Mouse (Mus musculus) kidney, postnatal 25 days (tissue): ENCODE data around the gene Gm4969.
A peak's percentile ranks its signal among the peaks of the same experiment; 100 is the strongest.
"Not testable (repeated sequence)": the region's sequence is repeated elsewhere in the genome, so short reads cannot be mapped to it uniquely, and the experiment has no call there.

ENCODE experiments used
- DNase-seq, 2 experiments: peaks; one replicate each; pipeline ENCODE4 v3.0.0; 2021; ENCODE audit warnings: mixed read lengths in 2 of 2

Gene Gm4969

GRCm38 (mm10) chr7:19093537-19094385 lies 24.4 kb downstream of the Gm4969 start:
- peak; percentile 98 to 99 for DNase-seq

DNA sequence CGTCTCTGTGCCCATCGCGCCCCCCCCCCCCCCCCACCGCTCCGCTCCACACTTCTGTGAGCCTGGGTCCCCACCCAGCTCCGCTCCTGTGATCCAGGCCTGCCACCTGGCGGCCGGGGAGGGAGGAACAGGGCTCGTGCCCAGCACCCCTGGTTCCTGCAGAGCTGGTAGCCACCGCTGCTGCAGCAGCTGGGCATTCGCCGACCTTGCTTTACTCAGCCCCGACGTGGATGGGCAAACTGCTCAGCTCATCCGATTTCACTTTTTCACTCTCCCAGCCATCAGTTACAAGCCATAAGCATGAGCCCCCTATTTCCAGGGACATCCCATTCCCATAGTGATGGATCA lies 25.0 kb downstream of the Gm4969 start:
- peak; percentile 90 to 93 for DNase-seq

- DNase-seq, result peak; percentile 67 to 87
Measured at GRCm38 (mm10) chr7:19092381-19093173, 25.6 kb downstream of the Gm4969 start.

- peak in 1 of 2 experiments; percentile 46 for DNase-seq
Measured at GRCm38 (mm10) chr7:19091913-19092312, 26.3 kb downstream of the Gm4969 start.

DNA sequence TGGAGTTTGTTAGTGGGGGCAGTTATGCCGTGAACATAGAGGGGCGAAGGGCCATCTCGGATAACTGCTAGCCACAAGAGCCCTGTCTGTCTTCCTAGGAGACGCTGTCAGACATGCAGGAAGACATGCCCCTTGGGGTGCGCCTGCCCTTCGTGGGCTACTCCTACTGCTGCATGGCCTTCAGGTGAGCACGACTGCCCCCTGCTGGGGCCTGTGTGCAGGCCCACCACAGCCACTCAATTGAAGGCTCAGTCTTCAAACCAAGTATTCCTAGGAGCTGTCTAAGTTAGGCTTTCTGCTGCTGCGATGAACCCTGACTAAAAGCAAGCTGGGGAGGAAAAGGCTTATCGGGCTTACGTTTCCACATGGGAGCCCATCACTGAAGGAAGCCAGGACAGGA lies 29.4 kb downstream of the Gm4969 start:
- peak; percentile 76 to 80 for DNase-seq

- peak in 1 of 2 experiments; percentile 36 for DNase-seq
Measured at GRCm38 (mm10) chr7:19086760-19087159, 31.4 kb downstream of the Gm4969 start.

GRCm38 (mm10) chr7:19086042-19086441 lies 32.1 kb downstream of the Gm4969 start:
- peak; percentile 71 to 79 for DNase-seq

GRCm38 (mm10) chr7:19085495-19085894 lies 32.7 kb downstream of the Gm4969 start:
- peak in 1 of 2 experiments; percentile 61 for DNase-seq

DNA sequence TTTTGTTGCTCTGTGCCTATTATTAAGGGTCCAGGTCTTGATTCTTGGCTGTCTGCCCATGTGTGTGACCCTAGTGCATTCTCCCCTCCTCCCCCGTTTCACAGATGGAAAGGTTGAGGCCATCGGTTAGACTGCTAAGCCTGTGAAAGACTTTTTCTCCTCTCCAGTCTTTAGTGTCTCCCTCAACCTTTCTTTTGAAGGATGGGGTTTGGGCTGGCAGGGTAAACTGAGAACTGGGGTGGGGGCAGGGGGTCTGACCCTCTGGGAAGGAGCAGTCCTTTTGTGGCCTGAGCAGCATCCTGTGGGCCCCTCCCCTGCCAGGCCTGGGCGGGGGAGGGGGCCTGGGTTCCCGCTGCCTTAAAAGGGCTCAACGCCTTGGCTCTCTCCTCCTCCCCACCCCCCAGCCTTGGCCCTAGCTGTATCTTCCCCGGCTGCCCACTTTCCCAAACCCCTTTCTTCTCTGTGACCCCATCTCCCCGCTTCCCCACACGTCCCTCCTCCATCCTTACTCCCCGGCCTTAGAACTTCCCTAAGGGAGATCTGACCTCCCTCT lies 33.2 kb downstream of the Gm4969 start:
- DNase-seq, result peak in 1 of 2 experiments; percentile 36

DNA sequence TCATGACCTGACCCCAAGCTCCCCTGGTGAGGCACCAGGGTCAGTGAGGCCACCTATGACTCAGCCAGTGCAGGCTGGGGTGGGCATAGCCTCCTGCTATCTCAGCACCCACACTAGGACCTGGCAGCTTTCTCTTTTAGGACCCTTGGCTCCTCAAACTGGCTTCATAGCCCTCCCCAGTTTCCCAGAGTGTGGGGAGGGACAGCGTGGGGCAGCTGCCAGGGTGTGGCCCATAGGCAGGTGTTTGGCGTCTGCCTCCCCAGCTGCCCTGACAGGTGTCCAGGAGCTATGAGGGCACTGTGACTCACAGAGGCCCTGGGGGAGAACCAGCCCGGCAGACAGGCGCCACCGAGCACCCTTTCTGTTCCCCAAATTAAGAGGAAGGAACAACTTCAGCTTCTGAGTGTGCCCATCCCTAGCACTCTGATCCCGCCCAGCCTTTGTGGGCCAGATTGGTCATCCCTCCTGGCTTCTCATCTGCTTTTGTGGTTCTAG lies 33.8 kb downstream of the Gm4969 start:
- peak in 1 of 2 experiments; percentile 39 for DNase-seq

DNA sequence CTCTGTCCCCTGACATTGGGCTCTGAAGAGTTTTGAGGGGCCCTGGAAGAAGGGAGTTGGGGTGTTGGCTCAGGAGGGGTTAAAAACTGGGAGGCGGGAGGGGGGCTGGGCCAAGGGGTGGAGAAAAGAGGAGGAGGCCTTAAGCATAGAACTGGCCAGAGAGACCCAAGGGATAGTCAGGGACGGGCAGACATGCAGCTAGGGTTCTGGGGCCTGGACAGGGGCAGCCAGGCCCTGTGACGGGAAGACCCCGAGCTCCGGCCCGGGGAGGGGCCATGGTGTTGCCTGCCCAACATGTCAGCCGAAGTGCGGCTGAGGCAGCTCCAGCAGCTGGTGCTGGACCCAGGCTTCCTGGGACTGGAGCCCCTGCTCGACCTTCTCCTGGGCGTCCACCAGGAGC lies 34.5 kb downstream of the Gm4969 start, which contains the start of gene Dmpk:
Dmpk (plus strand) TSS at position 149 of the 400 bp plus-strand sequence.
- peak in 1 of 2 experiments; percentile 39 for DNase-seq

GRCm38 (mm10) chr7:19083096-19083495 lies 35.1 kb downstream of the Gm4969 start:
- DNase-seq, result peak; percentile 40 to 57

DNA sequence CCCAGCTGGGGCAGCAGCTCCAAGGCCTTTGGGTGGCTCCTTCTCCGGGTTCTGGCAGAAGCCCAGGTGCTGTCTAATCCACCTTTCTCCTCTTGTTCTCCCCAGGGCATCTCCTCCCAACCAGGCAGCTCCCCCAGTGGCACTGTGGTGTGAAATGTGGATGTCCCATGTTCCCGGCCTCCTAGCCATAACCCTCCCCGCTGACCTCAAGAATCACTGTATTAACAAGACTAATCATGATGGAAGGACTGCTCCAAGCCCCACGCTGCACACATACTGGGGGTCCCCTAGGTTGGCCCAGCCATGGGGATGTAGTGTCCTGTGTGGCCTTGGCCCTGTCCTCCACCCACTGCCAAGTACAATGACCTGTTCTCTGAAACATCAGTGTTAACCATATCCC lies 36.0 kb downstream of the Gm4969 start:
- DNase-seq, result no peak

DNA sequence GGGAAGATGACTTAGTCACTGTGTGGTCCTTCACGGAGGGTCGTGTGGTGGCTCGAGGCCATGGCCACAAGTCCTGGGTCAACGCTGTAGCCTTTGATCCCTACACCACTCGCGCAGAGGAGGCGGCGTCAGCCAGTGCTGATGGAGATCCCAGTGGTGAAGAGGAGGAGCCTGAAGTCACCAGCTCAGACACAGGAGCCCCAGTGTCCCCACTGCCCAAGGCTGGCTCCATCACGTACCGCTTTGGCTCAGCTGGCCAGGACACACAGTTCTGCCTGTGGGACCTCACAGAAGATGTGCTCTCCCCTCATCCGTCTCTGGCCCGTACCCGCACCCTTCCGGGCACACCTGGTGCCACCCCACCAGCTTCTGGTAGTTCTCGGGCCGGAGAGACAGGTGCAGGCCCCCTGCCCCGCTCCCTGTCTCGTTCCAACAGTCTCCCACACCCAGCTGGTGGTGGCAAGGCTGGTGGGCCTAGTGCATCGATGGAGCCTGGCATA lies 37.7 kb downstream of the Gm4969 start:
- DNase-seq, result peak in 1 of 2 experiments; percentile 41

DNA sequence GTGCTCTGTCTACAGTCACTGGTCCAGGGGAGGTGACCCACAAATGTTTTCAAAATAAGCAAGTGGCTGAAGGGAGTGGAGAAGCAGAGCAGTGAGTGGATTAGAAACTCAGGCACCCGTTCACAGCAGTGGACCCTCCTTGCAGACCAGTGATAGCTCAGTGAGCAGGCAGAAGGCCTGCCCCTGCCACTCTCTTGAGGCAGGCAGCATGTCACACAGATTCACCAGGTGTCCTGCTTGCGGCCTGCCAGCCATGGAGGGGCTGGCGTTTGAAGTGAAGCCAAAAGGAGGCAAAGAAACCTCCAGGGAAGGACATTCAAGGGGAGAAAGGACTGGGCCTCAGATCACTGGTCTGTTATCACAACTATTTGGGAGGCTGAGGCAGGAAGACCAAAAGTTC lies 39.4 kb downstream of the Gm4969 start:
- no peak for DNase-seq

DNA sequence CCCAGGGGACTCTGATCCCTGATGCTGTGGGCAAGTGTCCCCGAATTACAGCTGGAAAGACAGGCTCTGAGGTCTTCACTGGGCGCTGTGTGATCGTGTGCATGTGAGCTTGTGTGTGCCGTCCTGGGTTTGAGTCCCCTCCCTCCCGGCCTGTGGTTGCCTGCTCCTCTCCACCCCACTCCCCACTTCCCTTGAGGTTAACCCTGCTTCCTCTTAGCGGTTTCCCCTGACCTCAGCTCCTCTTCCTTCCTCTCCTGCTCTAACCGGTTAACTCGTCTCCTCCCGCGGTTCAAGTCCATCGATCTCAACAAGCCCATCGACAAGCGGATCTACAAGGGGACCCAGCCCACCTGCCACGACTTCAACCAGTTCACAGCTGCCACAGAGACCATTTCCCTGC lies 40.4 kb downstream of the Gm4969 start:
- DNase-seq, result peak in 1 of 2 experiments; percentile 47

- peak in 1 of 2 experiments; percentile 51 for DNase-seq
Measured at GRCm38 (mm10) chr7:19076586-19076991, 41.6 kb downstream of the Gm4969 start.

DNA sequence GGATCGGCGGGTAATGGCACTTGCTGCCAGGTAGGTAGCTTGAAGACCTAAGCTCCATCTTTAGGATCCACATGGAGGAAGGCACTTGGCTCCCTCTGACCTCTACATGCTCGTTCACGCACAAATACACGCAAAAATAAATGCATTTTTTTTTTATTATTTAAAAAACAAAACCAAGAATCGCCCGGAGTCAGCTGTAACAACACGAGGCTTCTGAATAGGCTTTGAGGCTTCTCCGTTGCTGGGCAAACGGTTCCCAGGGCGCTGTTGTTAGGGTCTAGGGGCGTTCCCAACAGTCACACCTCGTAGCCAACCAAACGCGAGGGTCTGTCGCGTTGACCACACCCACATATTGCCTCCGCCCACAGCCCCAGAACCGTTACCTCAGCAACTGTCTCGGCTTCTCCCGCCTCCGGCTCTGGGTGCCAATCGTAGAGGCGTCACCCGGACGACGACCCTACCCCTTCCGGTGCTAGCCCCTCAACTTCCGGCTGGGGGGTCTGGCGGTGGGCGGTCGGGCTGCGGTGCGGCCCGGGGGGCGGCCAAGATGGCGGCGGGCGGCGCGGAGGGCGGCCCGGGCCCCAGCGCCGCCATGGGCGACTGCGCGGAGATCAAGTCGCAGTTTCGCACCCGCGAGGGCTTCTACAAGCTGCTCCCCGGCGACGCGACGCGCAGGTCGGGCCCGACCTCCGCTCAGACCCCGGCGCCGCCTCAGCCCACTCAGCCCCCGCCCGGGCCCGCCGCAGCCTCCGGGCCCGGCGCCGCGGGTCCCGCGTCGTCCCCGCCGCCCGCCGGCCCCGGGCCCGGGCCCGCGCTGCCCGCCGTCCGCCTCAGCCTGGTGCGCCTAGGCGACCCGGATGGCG lies 42.2 kb downstream of the Gm4969 start, which contains the start of gene Dmwd:
Dmwd (plus strand) TSS at position 505 of the 863 bp plus-strand sequence.
- peak; percentile 97 to 98 for DNase-seq

DNA sequence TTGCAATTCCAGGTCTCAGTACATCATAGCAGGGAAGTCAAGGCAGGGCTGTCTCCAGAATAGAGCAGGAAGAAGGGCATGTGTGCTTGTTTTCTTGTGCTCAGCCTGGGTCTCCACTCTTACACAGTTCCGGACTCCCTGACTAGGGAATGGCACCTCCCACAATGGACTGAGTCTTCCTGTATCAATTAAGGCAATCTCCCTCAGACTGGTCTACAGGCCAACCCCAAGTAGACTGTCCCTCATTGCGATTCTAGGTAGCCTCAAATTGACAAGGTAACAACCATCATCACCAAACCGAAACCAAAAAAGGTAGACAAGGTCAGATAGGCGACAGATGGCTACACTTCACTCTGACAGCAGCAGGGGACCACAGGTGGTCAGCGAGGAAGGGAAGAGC lies 42.9 kb downstream of the Gm4969 start:
- no peak for DNase-seq

DNA sequence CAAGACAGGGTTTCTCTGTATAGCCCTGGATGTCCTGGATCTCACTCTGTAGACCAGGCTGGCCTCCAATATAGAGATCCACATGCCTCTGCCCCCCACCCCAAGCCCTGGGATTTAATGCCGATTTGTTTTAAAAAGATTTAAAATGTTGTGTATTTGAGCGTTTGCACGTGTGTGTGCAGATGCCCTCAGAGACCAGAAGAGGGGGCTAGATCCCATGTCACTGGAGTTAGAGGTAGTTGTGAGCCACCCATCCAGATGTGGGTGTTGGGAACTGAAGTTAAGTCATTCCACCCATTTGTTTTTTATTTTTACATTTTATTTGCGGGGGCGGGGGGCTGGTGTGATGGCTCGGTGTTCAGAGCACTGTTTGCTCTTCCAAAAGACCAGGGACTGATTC lies 43.7 kb downstream of the Gm4969 start:
- no peak for DNase-seq

GRCm38 (mm10) chr7:19073504-19073903 lies 44.7 kb downstream of the Gm4969 start:
- peak; percentile 54 to 68 for DNase-seq

DNA sequence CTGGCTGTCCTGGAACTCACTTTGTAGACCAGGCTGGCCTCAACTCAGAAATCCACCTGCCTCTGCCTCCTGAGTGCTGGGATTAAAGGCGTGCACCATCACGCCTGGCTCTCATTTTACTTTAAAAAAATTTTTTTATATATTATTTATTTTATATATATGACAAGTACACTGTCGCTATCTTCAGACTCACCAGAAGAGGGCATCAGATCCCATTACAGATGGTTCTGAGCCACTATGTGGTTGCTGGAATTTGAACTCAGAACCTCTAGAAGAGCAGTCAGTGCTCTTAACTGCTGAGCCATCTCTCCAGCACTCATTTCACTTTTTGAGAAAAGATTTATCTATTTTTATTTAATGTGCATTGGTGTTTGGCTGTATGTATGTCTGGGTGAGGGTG lies 47.1 kb downstream of the Gm4969 start:
- not testable (repeated sequence) for DNase-seq
